Mouse (Mus musculus) hindbrain, embryonic 15.5 days (tissue): Measurements from ENCODE around the gene Spag9. TPM values are rescaled to one million over a fixed set of nuclear protein-coding genes. Genes with fewer than 3 reads are reported as not detected.
A peak's percentile ranks its signal among the peaks of the same experiment; 100 is the strongest.

Source experiments
- ATAC-seq: fragments of 200-750 bp; cut with Nextera tagmentation; 2 replicates; pipeline ENCODE4 v1.8.0; 2017; ENCODE audit warnings: low read depth, moderate number of reproducible peaks, moderate TSS enrichment; ENCODE audit not compliant: low FRiP score
- H3K27ac ChIP-seq: fragments of 300-500 bp; sonication (generic); replicated peaks from 2 replicates; pipeline ENCODE4 v1.5.1; 2015; ENCODE audit warnings: mild to moderate bottlenecking, inconsistent platforms
- H3K27me3 ChIP-seq: fragments of 300-500 bp; sonication (generic); 2 replicates; pipeline ENCODE4 v1.6.1; 2015; ENCODE audit warnings: control low read depth, inconsistent platforms
- H3K36me3 ChIP-seq: fragments of 300-500 bp; sonication (generic); 2 replicates; pipeline ENCODE4 v1.6.1; 2015; ENCODE audit warnings: control low read depth, inconsistent platforms
- H3K4me1 ChIP-seq: fragments of 300-500 bp; sonication (generic); replicated peaks from 2 replicates; pipeline ENCODE4 v1.6.1; 2015; ENCODE audit warnings: control low read depth, inconsistent platforms
- H3K4me2 ChIP-seq: fragments of 300-500 bp; sonication (generic); 2 replicates; pipeline ENCODE4 v1.6.1; 2015; ENCODE audit warnings: moderate library complexity, mild to moderate bottlenecking, inconsistent platforms
- H3K4me3 ChIP-seq: fragments of 300-500 bp; sonication (generic); 2 replicates; pipeline ENCODE4 v1.5.1; 2015; ENCODE audit warnings: mild to moderate bottlenecking, inconsistent platforms
- H3K9ac ChIP-seq: fragments of 300-500 bp; sonication (generic); 2 replicates; pipeline ENCODE4 v1.6.1; 2015; ENCODE audit warnings: inconsistent platforms
- H3K9me3 ChIP-seq: fragments of 300-500 bp; sonication (generic); 2 replicates; pipeline ENCODE4 v1.6.1; 2016; ENCODE audit warnings: control low read depth, inconsistent platforms
- WGBS: fragments of 180-500 bp; shearing (Covaris S2); methylation state at CpG from one replicate; pipeline ENCODE4 v1.1.7; 2015; 5-methylcytosine and 5-hydroxymethylcytosine counted together
- polyA plus RNA-seq: library from polyadenylated mRNA; unstranded; fragments of >200 nt; fragmentation: Nextera tagmentation; extraction: Ambion mirVana; gene quantifications from 2 replicates; pipeline ENCODE4 v1.2.1, GENCODE M21; 2015

Gene Spag9
- polyA plus RNA-seq, 1 experiment from 2014 or later, result 77.4 TPM

DNA sequence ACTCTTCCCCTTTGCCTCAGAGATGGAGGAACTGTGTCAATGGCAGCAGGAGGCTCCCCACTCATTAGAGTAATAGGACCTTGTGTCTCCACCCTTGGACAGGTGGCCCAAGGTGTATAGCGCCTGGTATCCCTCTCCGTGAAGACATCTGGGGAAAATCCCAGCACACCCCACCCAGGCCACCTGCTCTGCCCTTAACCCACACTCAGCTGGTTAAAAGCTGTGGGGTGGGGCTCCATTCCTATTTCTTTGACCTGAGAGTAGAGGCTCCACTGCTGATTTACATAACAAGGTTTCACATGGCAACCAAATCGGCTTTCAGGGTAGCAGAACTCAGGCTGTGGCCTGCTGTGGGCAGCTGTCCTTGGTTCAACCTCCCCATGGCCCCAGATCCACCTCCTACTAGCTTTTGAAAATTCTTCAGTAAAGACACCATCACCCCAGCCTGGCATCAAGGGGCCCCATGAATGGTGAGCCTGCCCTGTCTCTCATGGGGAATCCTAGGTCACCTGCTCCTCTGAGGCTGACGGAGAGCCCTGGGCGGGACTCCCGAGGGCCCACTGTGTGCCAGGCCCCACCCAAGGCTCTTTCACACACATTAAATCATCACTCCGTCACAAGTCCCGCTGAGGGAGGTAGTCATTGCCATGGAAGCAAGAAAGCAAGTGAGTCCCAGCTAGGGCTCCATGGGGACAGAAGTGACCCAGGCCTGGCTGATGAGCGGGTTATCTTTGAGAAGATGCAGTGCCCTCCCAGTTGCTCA lies 167.3 kb downstream of the Spag9 start:
- ATAC-seq, result no peak
- no peak overlapping the region for H3K4me3 ChIP-seq
- no peak overlapping the region for H3K27ac ChIP-seq
- H3K27me3 ChIP-seq, result no peaks in the 10 kb centered on the region
- H3K36me3 ChIP-seq, result no peaks in the 10 kb centered on the region
- H3K4me2 ChIP-seq, result no peak overlapping the region
- no peak overlapping the region for H3K9ac ChIP-seq
- WGBS, result 53% methylated on average over 9 of the region's 9 CpGs
- peaks cover 44% of the 10 kb centered on the region for H3K4me1 ChIP-seq
- no peaks in the 10 kb centered on the region for H3K9me3 ChIP-seq

GRCm38 (mm10) chr11:94165745-94166144 lies 169.9 kb downstream of the Spag9 start:
- Histone ChIP-seq H3K27ac (no peak overlapping the region), H3K4me3 (no peak overlapping the region), H3K4me1 (peaks cover 19% of the 10 kb centered on the region), H3K9ac (no peak overlapping the region), H3K4me2 (no peak overlapping the region), H3K36me3 (no peaks in the 10 kb centered on the region), H3K27me3 (no peaks in the 10 kb centered on the region), H3K9me3 (no peaks in the 10 kb centered on the region)
- no peak for ATAC-seq
- 63% methylated on average over 4 of the region's 4 CpGs for WGBS

DNA sequence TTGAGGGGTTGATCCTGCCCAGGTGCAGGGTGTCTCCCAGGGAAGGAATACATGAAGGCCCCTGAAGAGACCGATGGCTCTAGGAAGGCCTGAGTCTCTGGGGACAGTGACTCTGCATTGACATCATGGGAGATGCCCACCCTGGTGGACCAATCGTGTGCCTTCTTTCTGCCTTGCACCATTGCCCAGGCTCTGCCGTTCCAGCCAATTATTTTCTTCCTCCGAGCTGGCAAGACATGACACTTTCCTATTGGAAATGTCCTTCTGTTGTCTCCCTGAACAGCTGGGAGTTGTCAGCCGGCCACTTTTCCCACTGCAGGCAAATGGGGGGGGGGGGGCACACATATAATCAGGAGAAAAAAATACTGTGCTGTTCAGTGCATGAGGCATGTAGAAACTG lies 172.3 kb downstream of the Spag9 start:
- ATAC-seq, result 0 out of 2 replicates have a peak, but pooled peaks have one; percentile 46
- H3K27ac ChIP-seq, result no peak overlapping the region
- no peak overlapping the region for H3K4me3 ChIP-seq
- no peaks in the 10 kb centered on the region for H3K27me3 ChIP-seq
- no peak overlapping the region for H3K9ac ChIP-seq
- H3K36me3 ChIP-seq, result no peaks in the 10 kb centered on the region
- 27% methylated on average over 5 of the region's 5 CpGs for WGBS
- H3K9me3 ChIP-seq, result no peaks in the 10 kb centered on the region
- no peak overlapping the region for H3K4me2 ChIP-seq
- H3K4me1 ChIP-seq, result peaks cover 5% of the 10 kb centered on the region; the same call in 1 of the 2 replicates

DNA sequence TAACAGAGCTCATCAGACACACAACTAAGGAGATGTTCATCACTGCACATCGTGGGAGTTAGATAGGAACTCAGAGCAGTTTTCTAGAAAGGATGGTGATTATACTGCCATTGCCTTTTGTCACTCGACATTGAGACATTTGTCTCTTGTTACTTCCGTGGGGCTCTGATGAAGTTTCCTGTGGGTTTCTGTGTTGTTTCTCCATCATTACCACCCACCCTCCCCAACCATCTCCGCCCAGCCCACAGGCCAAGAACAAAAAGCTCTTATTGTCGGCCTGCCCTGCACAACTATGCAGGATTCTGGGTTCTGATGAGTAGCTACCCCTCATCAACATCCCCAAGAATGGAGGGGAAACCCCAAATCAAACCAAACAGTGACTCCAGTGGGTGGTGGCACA lies 173.7 kb downstream of the Spag9 start:
- WGBS, result 71% methylated on average over 5 of the region's 5 CpGs
- Histone ChIP-seq H3K9ac (no peak overlapping the region), H3K4me2 (no peak overlapping the region), H3K4me1 (no peaks in the 10 kb centered on the region), H3K27me3 (no peaks in the 10 kb centered on the region), H3K4me3 (no peak overlapping the region), H3K36me3 (no peaks in the 10 kb centered on the region), H3K9me3 (no peaks in the 10 kb centered on the region), H3K27ac (no peak overlapping the region)
- ATAC-seq, result no peak

DNA sequence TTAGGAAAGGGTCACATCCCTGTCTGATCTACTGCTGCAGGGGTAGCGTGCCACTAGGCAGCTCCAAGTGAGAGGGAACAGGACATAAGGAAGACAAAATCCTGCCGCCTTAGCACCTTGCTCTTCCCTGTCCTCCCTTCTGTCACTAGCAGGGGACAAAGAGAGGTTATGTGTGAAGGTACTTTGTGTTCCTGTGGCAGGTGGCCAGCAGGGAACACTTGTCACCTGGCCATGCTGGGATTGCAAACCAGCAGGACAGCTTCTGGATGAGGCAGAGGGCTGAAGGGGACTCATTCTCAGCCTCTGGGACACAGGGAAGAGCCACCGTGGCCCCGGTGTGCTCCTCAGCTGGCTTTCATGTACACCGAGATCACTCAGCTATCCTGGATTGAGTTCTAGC lies 175.8 kb downstream of the Spag9 start:
- Histone ChIP-seq H3K4me1 (no peaks in the 10 kb centered on the region), H3K27ac (no peak overlapping the region), H3K36me3 (no peaks in the 10 kb centered on the region), H3K27me3 (no peaks in the 10 kb centered on the region), H3K9me3 (no peaks in the 10 kb centered on the region), H3K4me3 (no peak overlapping the region), H3K9ac (no peak overlapping the region), H3K4me2 (no peak overlapping the region)
- WGBS, result 83% methylated on average over 5 of the region's 5 CpGs
- ATAC-seq, result no peak

GRCm38 (mm10) chr11:94172186-94172585 lies 176.3 kb downstream of the Spag9 start:
- no peak overlapping the region for H3K4me3 ChIP-seq
- no peaks in the 10 kb centered on the region for H3K9me3 ChIP-seq
- no peak overlapping the region for H3K4me2 ChIP-seq
- H3K27me3 ChIP-seq, result no peaks in the 10 kb centered on the region
- H3K9ac ChIP-seq, result no peak overlapping the region
- H3K4me1 ChIP-seq, result no peaks in the 10 kb centered on the region
- H3K36me3 ChIP-seq, result no peaks in the 10 kb centered on the region
- no peak for ATAC-seq
- H3K27ac ChIP-seq, result no peak overlapping the region
- 84% methylated on average over 9 of the region's 9 CpGs for WGBS

DNA sequence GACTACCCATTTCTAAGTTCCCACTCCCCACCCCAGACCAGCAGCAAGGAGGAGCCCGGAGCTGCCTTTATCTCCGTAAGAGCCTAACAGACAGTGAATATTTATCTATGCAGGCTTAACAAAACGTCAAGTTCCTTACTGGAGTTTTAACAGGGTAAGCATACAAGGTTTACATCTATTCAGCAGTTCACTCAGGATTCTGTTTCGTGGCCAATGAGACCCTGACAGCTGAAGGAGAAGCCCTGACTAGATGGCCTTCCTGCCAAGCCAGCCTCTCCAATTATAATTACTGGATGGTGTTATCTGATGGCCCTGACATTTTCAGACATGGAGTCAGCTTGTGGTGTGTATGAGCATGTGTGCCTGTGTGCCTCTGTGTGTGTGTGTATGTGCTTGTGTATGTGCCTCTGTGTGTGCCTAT lies 177.8 kb downstream of the Spag9 start:
- WGBS, result 54% methylated on average over 4 of the region's 4 CpGs

DNA sequence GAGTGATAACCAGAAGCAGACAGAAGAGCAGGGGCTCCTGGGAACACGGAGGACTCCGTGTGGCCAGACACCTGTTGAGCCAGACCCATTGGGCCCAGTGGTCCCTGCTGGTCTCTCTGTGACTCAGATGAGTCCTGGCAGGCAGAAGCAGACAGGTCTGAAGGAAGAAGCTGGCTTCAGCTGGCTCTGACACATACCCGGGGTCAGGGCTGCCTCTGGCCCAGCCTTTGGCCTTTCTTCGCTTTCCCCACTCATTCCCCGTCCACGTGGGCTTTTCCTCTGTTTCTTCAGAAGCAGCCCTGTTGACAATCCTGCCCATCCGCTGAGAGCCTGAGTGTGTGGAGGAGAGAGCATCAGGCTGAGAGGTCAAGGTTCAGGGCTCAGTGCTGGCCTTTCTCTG lies 179.4 kb downstream of the Spag9 start:
- no peaks in the 10 kb centered on the region for H3K27me3 ChIP-seq
- no peak overlapping the region for H3K4me3 ChIP-seq
- H3K4me2 ChIP-seq, result no peak overlapping the region
- no peak overlapping the region for H3K9ac ChIP-seq
- no peak for ATAC-seq
- H3K36me3 ChIP-seq, result no peaks in the 10 kb centered on the region
- 71% methylated on average over 7 of the region's 7 CpGs for WGBS
- no peaks in the 10 kb centered on the region for H3K4me1 ChIP-seq
- H3K27ac ChIP-seq, result no peak overlapping the region
- H3K9me3 ChIP-seq, result no peaks in the 10 kb centered on the region

More for the DNA sequence above, 177.8 kb downstream of the Spag9 start:
- Histone ChIP-seq H3K27me3 (no peaks in the 10 kb centered on the region), H3K4me2 (no peak overlapping the region), H3K4me1 (no peaks in the 10 kb centered on the region), H3K4me3 (no peak overlapping the region), H3K9ac (no peak overlapping the region), H3K36me3 (no peaks in the 10 kb centered on the region), H3K27ac (no peak overlapping the region), H3K9me3 (no peaks in the 10 kb centered on the region)
- ATAC-seq, result no peak

Other genes starting within 250 kb of the Spag9 start
- gene Utp18, start 110.3 kb upstream of the Spag9 start, polyA plus RNA-seq, result 30.5 and 30.8 TPM in 2 replicates
- 22.3 and 22.9 TPM in 2 replicates for gene Mbtd1, start 110.2 kb upstream of the Spag9 start, polyA plus RNA-seq
- gene Nme2, start 39.8 kb upstream of the Spag9 start, polyA plus RNA-seq, result 94.8 and 100 TPM in 2 replicates
- 369 and 383 TPM in 2 replicates for gene Gm20390, start 27.8 kb upstream of the Spag9 start, polyA plus RNA-seq
- 346 and 369 TPM in 2 replicates for gene Nme1, start 27.6 kb upstream of the Spag9 start, polyA plus RNA-seq
- gene Tob1, start 215.4 kb downstream of the Spag9 start, polyA plus RNA-seq, result 32.8 and 35.6 TPM in 2 replicates
- gene Wfikkn2, start 249.9 kb downstream of the Spag9 start, polyA plus RNA-seq, result 6.6 and 7.9 TPM in 2 replicates